Mouse (Mus musculus) cortical plate, adult 2 months (tissue): ENCODE measurements around the gene Gabbr2.

Experiments
- CTCF ChIP-seq: fragments of 200-500 bp; IDR thresholded peaks from 2 replicates; pipeline ENCODE4 v1.5.1; 2011; ENCODE audit warnings: mild to moderate bottlenecking, control low read depth, low read length; ENCODE audit not compliant: insufficient read depth; ENCODE audit errors: extremely low read depth
- POLR2A ChIP-seq: fragments of 200-500 bp; IDR thresholded peaks from 2 replicates; pipeline ENCODE4 v1.6.1; 2011; ENCODE audit warnings: mild to moderate bottlenecking, low read length, control low read depth; ENCODE audit not compliant: insufficient read depth; ENCODE audit errors: extremely low read depth

DNA sequence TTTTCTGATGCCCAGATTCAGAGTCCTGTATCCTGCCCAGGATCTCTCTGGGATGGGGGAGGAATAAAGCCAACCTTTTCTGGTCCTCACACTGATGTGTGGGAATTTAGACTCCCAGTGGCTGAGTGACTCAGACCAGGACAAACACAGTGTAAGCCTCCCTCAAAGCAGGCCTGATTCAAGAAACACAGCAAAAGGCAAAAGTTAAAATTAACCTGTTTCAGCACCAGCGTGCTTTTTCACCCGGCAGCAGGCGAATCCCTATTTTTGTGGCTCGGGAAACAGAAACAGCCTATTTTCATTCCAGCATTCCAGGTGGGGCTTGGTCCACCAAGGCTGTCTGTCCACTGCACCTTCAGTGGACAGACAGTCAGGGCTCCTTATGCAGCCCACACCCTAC, 118.9 kb downstream of the Gabbr2 start:
- TF ChIP-seq POLR2A (no peak), CTCF (no peak)
